Mouse (Mus musculus): ENCODE data around the gene Plch1.

DNA sequence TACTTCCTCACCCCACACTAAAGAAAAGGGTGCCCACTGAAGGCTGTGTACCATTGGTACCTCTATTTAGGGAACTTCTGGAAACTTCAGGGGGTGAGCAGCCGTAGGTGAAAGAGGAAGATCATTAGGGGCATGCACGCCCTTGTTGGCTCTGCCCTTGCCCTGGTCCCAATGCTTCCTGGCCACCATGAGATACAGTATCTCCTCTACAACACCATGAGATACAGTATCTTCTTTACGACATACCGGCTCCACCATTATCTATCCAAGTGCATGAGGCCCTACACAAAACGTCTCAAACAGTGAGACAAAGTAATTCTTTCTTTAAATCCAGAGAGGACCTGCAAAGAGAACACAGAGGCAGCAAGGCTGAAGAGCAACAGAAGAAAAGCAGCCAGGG is 98.6 kb downstream of the Plch1 start:
- TF ChIP-seq EP300 (IDR thresholded peaks at IDR 0.05; ENCODE audit: insufficient read depth, low read depth, low read length), result no peak
- TF ChIP-seq CTCF (IDR thresholded peaks at IDR 0.05), result no peak

All from heart, adult 2 months (tissue).